Mouse (Mus musculus): ENCODE data around the gene Hist1h2ao.
"Not testable (repeated sequence)": the region's sequence is repeated elsewhere in the genome, so short reads cannot be mapped to it uniquely, and the experiment has no call there.

Gene Hist1h2ao

GRCm38 (mm10) chr13:21810073-21810472 lies at the start of gene Hist1h2ao, which contains the start of gene Hist1h2bq:
Gene Hist1h2ao (plus strand): TSS chr13:21810465.
Gene Hist1h2bq (minus strand): TSS chr13:21810197.
- in situ Hi-C loops (cut with MseI, MboI), result not testable (repeated sequence)

GRCm38 (mm10) chr13:21778814-21779766 lies 31.2 kb upstream of the Hist1h2ao start:
- in situ Hi-C loops (cut with MseI, MboI), result no loop called here

- in situ Hi-C loops (cut with MseI, MboI), result no loop called here
These were observed 30.2 kb upstream of the Hist1h2ao start, which contains the start of gene Hist1h1b for GRCm38 (mm10) chr13:21779767-21780731. Gene Hist1h1b (minus strand): TSS chr13:21780625.

GRCm38 (mm10) chr13:21781021-21781555 lies 29.2 kb upstream of the Hist1h2ao start:
- in situ Hi-C loops (cut with MseI, MboI), result no loop called here

- in situ Hi-C loops (cut with MseI, MboI), result no loop called here
These were observed 28.6 kb upstream of the Hist1h2ao start for GRCm38 (mm10) chr13:21781639-21782038.

- in situ Hi-C loops (cut with MseI, MboI), result not testable (repeated sequence)
These were observed 27.7 kb upstream of the Hist1h2ao start for GRCm38 (mm10) chr13:21782361-21783254.

- in situ Hi-C loops (cut with MseI, MboI), result no loop called here
These were observed 27.0 kb upstream of the Hist1h2ao start, which contains the start of gene Hist1h3i for GRCm38 (mm10) chr13:21783255-21783617. Gene Hist1h3i (minus strand): TSS chr13:21783370.

- in situ Hi-C loops (cut with MseI, MboI), result no loop called here
These were observed 26.5 kb upstream of the Hist1h2ao start for GRCm38 (mm10) chr13:21783734-21784161.

GRCm38 (mm10) chr13:21784311-21784710 lies 26.0 kb upstream of the Hist1h2ao start:
- in situ Hi-C loops (cut with MseI, MboI), result no loop called here

- in situ Hi-C loops (cut with MseI, MboI), result no loop called here
These were observed 23.9 kb upstream of the Hist1h2ao start for GRCm38 (mm10) chr13:21786189-21786898.

GRCm38 (mm10) chr13:21786899-21787629 lies 23.2 kb upstream of the Hist1h2ao start, which contains the start of the genes Hist1h2an and Hist1h2bp:
Gene Hist1h2an (minus strand): TSS chr13:21787218.
Gene Hist1h2bp (plus strand): TSS chr13:21787461.
- in situ Hi-C loops (cut with MseI, MboI), result not testable (repeated sequence)

- in situ Hi-C loops (cut with MseI, MboI), result no loop called here
These were observed 22.3 kb upstream of the Hist1h2ao start for GRCm38 (mm10) chr13:21787760-21788593.

- in situ Hi-C loops (cut with MseI, MboI), result no loop called here
These were observed 20.3 kb upstream of the Hist1h2ao start for GRCm38 (mm10) chr13:21789925-21790324.

- in situ Hi-C loops (cut with MseI, MboI), result no loop called here
These were observed 19.5 kb upstream of the Hist1h2ao start for GRCm38 (mm10) chr13:21790601-21791283.

GRCm38 (mm10) chr13:21795584-21795983 lies 14.7 kb upstream of the Hist1h2ao start:
- in situ Hi-C loops (cut with MseI, MboI), result no loop called here

GRCm38 (mm10) chr13:21797163-21797562 lies 13.1 kb upstream of the Hist1h2ao start:
- in situ Hi-C loops (cut with MseI, MboI), result not testable (repeated sequence)

GRCm38 (mm10) chr13:21803058-21803457 lies 7.2 kb upstream of the Hist1h2ao start:
- in situ Hi-C loops (cut with MseI, MboI), result not testable (repeated sequence)
